Mouse (Mus musculus) kidney, adult 8-10 months (tissue): ENCODE results near the gene Ier2.
"Not testable (repeated sequence)": the region's sequence is repeated elsewhere in the genome, so short reads cannot be mapped to it uniquely, and the experiment has no call there.

Experiments used
- DNase-seq, 2 experiments: peaks; one replicate each; pipeline ENCODE4 v3.0.0; 2022

The Ier2 gene

GRCm38 (mm10) chr8:84697166-84698130 lies 34.8 kb upstream of the Ier2 start:
- no peak for DNase-seq

- DNase-seq = no peak
Measured at GRCm38 (mm10) chr8:84695140-84695539, 32.5 kb upstream of the Ier2 start.

- no peak for DNase-seq
Measured at GRCm38 (mm10) chr8:84693332-84693731, 30.7 kb upstream of the Ier2 start.

GRCm38 (mm10) chr8:84689091-84689915 lies 26.7 kb upstream of the Ier2 start:
- DNase-seq = peak; percentile 91 to 95

GRCm38 (mm10) chr8:84687705-84688100 lies 25.1 kb upstream of the Ier2 start, which contains the start of gene Nacc1:
TSS of gene Nacc1 (minus strand) at chr8:84687862.
- DNase-seq = peak; percentile 84 to 89

GRCm38 (mm10) chr8:84687003-84687704 lies 24.5 kb upstream of the Ier2 start:
- DNase-seq = no peak

GRCm38 (mm10) chr8:84686191-84687002 lies 23.7 kb upstream of the Ier2 start, which contains the start of gene Trmt1:
TSS of gene Trmt1 (plus strand) at chr8:84686307.
- DNase-seq = peak in 1 of 2 experiments; percentile 65

- no peak for DNase-seq
Measured at GRCm38 (mm10) chr8:84684537-84684936, 21.9 kb upstream of the Ier2 start.

GRCm38 (mm10) chr8:84682257-84682656 lies 19.6 kb upstream of the Ier2 start:
- DNase-seq = no peak

GRCm38 (mm10) chr8:84681476-84681875 lies 18.8 kb upstream of the Ier2 start:
- no peak for DNase-seq

GRCm38 (mm10) chr8:84677305-84677704 lies 14.7 kb upstream of the Ier2 start:
- DNase-seq = no peak

- DNase-seq = not testable (repeated sequence)
Measured at GRCm38 (mm10) chr8:84670295-84671006, 7.8 kb upstream of the Ier2 start.

GRCm38 (mm10) chr8:84668731-84669485 lies 6.3 kb upstream of the Ier2 start:
- peak in 1 of 2 experiments; percentile 48 for DNase-seq

- no peak for DNase-seq
Measured at GRCm38 (mm10) chr8:84668081-84668480, 5.4 kb upstream of the Ier2 start.

- no peak for DNase-seq
Measured at GRCm38 (mm10) chr8:84665385-84665893, 2.8 kb upstream of the Ier2 start.

GRCm38 (mm10) chr8:84664566-84665384 lies 2.1 kb upstream of the Ier2 start:
- peak; percentile 77 to 79 for DNase-seq

GRCm38 (mm10) chr8:84663483-84664327 lies 1.1 kb upstream of the Ier2 start:
- peak; percentile 98 for DNase-seq

- DNase-seq = peak in 1 of 2 experiments; percentile 43
Measured at GRCm38 (mm10) chr8:84661961-84662571, 586 bp downstream of the Ier2 start.
